Mouse (Mus musculus): ENCODE data around the gene Hist2h3c1. TPM values are rescaled to one million over a fixed set of nuclear protein-coding genes. Genes with fewer than 3 reads are reported as not detected.
"Not testable (repeated sequence)": the region's sequence is repeated elsewhere in the genome, so short reads cannot be mapped to it uniquely, and the experiment has no call there.

Gene Hist2h3c1
- total and polyA plus RNA-seq, 3 experiments = not detected

- TF ChIP-seq CTCF (IDR thresholded peaks at IDR 0.05) (no peak), POLR2A (IDR thresholded peaks at IDR 0.05; ENCODE audit: insufficient read depth, low read depth, low read length) (no peak), EP300 (IDR thresholded peaks at IDR 0.05; ENCODE audit: insufficient read depth, low read depth, low read length) (no peak)
- H3K27me3 ChIP-seq (ENCODE audit: control insufficient read depth, insufficient read depth, low read length) = no peaks in the 10 kb centered on the region
- H3K79me2 ChIP-seq (replicated peaks; ENCODE audit: control insufficient read depth, insufficient read depth, low read length) = no peaks in the 10 kb centered on the region
- peak overlapping the region; percentile 44 for H3K4me3 ChIP-seq
- peak overlapping the region; percentile 89 for H3K27ac ChIP-seq
- no peak for DNase-seq
- peaks cover 8% of the 10 kb centered on the region for H3K36me3 ChIP-seq (ENCODE audit: control insufficient read depth, insufficient read depth, low read length)
- intact Hi-C loops (cut with DNase I) = no loop called here
- WGBS = 79% methylated on average over 9 of the region's 9 CpGs
- no peak overlapping the region for H3K9ac ChIP-seq (ENCODE audit: low read depth, low read length)
- peaks cover 9% of the 10 kb centered on the region for H3K4me1 ChIP-seq (ENCODE audit: control insufficient read depth, insufficient read depth, low read length)
Observed at GRCm38 (mm10) chr3:96240799-96241197, 5.7 kb upstream of the Hist2h3c1 start.

- Histone ChIP-seq H3K36me3 (ENCODE audit: control insufficient read depth, insufficient read depth, low read length) (peaks cover 10% of the 10 kb centered on the region), H3K27ac (peak overlapping the region; percentile 100), H3K4me3 (no peak overlapping the region; the same call in none of the 2 replicates), H3K79me2 (replicated peaks; ENCODE audit: control insufficient read depth, insufficient read depth, low read length) (no peaks in the 10 kb centered on the region), H3K4me1 (ENCODE audit: control insufficient read depth, insufficient read depth, low read length) (peaks cover 9% of the 10 kb centered on the region), H3K9ac (ENCODE audit: low read depth, low read length) (peak overlapping the region; percentile 72), H3K27me3 (ENCODE audit: control insufficient read depth, insufficient read depth, low read length) (no peaks in the 10 kb centered on the region)
- peak in 1 of 2 experiments; percentile 24 for DNase-seq
- 66% methylated on average over 7 of the region's 7 CpGs for WGBS
- TF ChIP-seq CTCF (IDR thresholded peaks at IDR 0.05) = no peak
- peak; percentile 10; the same call in 1 of the 2 replicates for TF ChIP-seq POLR2A (IDR thresholded peaks at IDR 0.05; ENCODE audit: insufficient read depth, low read depth, low read length)
- no peak for TF ChIP-seq EP300 (IDR thresholded peaks at IDR 0.05; ENCODE audit: insufficient read depth, low read depth, low read length)
- intact Hi-C loops (cut with DNase I) = loop anchor here (2.0 kb wide), 1 partner anchor 19 kb away; the partner anchor contains the start of gene Hist2h4
Observed at GRCm38 (mm10) chr3:96243921-96244572, 2.4 kb upstream of the Hist2h3c1 start.

- H3K4me1 ChIP-seq (ENCODE audit: control insufficient read depth, insufficient read depth, low read length); H3K36me3 ChIP-seq (ENCODE audit: control insufficient read depth, insufficient read depth, low read length); H3K27me3 ChIP-seq (ENCODE audit: control insufficient read depth, insufficient read depth, low read length); intact Hi-C loops (cut with DNase I); H3K79me2 ChIP-seq (replicated peaks; ENCODE audit: control insufficient read depth, insufficient read depth, low read length): not testable (repeated sequence)
- peak within 1 kb of the TSS; percentile 93 for H3K9ac ChIP-seq (ENCODE audit: low read depth, low read length)
- peak; percentile 92 to 93 for DNase-seq
- WGBS = under 1% methylated on average over 41 of the region's 88 CpGs
- H3K4me3 ChIP-seq = peak within 1 kb of the TSS; percentile 87
- H3K27ac ChIP-seq = peak within 1 kb of the TSS; percentile 100
- TF ChIP-seq EP300 (IDR thresholded peaks at IDR 0.05; ENCODE audit: insufficient read depth, low read depth, low read length) = peak; percentile 39; the same call in 1 of the 2 replicates
- TF ChIP-seq POLR2A (IDR thresholded peaks at IDR 0.05; ENCODE audit: insufficient read depth, low read depth, low read length) = peak; percentile 91
Observed at GRCm38 (mm10) chr3:96245003-96245886, 1.2 kb upstream of the Hist2h3c1 start, which contains the start of gene Hist2h2aa1. TSS of gene Hist2h2aa1 (plus strand) at chr3:96245497.

GRCm38 (mm10) chr3:96246018-96246417 lies 467 bp upstream of the Hist2h3c1 start:
- peak overlapping the region; percentile 30; the same call in 1 of the 2 replicates for H3K4me3 ChIP-seq
- H3K27me3 ChIP-seq (ENCODE audit: control insufficient read depth, insufficient read depth, low read length); H3K4me1 ChIP-seq (ENCODE audit: control insufficient read depth, insufficient read depth, low read length); H3K36me3 ChIP-seq (ENCODE audit: control insufficient read depth, insufficient read depth, low read length); intact Hi-C loops (cut with DNase I); H3K79me2 ChIP-seq (replicated peaks; ENCODE audit: control insufficient read depth, insufficient read depth, low read length); H3K27ac ChIP-seq; DNase-seq: not testable (repeated sequence)
- peak overlapping the region; percentile 78 for H3K9ac ChIP-seq (ENCODE audit: low read depth, low read length)
- under 1% methylated on average over 10 of the region's 21 CpGs for WGBS

- WGBS = 45% methylated on average over 11 of the region's 11 CpGs
- no peak overlapping the region for H3K27ac ChIP-seq
- H3K4me3 ChIP-seq = no peak overlapping the region
Observed at GRCm38 (mm10) chr3:96247356-96248140, 1.1 kb downstream of the Hist2h3c1 start.

More at GRCm38 (mm10) chr3:96247356-96248140, 1.1 kb downstream of the Hist2h3c1 start:
- Histone ChIP-seq H3K9ac (ENCODE audit: low read depth, low read length) (no peak overlapping the region), H3K27me3 (ENCODE audit: control insufficient read depth, insufficient read depth, low read length) (no peaks in the 10 kb centered on the region), H3K36me3 (ENCODE audit: control insufficient read depth, insufficient read depth, low read length) (peaks cover 8% of the 10 kb centered on the region), H3K79me2 (replicated peaks; ENCODE audit: control insufficient read depth, insufficient read depth, low read length) (no peaks in the 10 kb centered on the region), H3K4me1 (ENCODE audit: control insufficient read depth, insufficient read depth, low read length) (peaks cover 5% of the 10 kb centered on the region)
- intact Hi-C loops (cut with DNase I) = no loop called here
- no peak for TF ChIP-seq CTCF (IDR thresholded peaks at IDR 0.05)
- TF ChIP-seq POLR2A (IDR thresholded peaks at IDR 0.05; ENCODE audit: insufficient read depth, low read depth, low read length) = no peak
- no peak for TF ChIP-seq EP300 (IDR thresholded peaks at IDR 0.05; ENCODE audit: insufficient read depth, low read depth, low read length)
- no peak for DNase-seq
